Mouse (Mus musculus): ENCODE data around the gene Rab44. TPM values are rescaled to one million over a fixed set of nuclear protein-coding genes. Genes with fewer than 3 reads are reported as not detected.

The Rab44 gene
- polyA plus RNA-seq, 1 experiment from 2014 or later: 5.1 TPM

DNA sequence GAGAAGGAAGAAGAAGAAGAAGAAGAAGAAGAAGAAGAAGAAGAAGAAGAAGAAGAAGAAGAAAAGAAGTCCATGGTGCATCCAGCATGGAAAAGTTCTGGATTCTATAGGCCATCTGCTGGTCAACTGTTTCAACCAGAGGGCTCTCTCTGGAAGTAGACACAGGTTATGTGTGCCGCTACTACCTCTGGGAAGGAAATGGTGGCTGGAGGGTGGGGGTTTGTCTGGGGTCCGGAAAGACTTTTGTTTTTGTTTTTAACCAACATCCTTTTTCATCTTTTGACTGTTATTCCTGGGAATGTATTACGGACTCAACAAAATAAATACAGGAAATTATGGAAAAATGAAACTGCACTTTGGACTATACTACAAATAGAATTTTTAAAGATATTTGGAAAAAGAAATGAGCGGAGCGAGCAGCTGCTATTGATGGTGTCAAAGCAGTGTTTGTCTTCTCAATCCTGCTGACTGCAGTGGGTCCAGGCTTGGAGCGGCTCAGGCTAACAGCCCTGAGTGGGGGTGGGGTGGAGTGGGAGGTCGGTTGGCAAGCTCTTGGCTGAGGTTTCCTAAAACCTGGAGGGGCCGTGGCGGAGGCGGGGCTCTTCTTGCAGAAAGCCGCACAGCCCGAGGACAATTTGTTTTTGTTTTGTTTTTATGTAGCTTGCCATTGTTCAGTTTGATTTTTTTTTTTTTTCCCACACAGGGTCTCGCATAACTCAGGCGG is 36.0 kb upstream of the Rab44 start:
- H3K4me1 ChIP-seq: peaks cover 34% of the 10 kb centered on the region
- peak overlapping the region; percentile 60 for H3K27ac ChIP-seq
- WGBS: 18% methylated on average over 14 of the region's 14 CpGs
- H3K36me3 ChIP-seq: no peaks in the 10 kb centered on the region
- H3K4me3 ChIP-seq: peak overlapping the region; percentile 27
- H3K27me3 ChIP-seq: peaks cover 18% of the 10 kb centered on the region
- H3K4me2 ChIP-seq: peak overlapping the region; percentile 43
- no peaks in the 10 kb centered on the region for H3K9me3 ChIP-seq
- no peak overlapping the region for H3K9ac ChIP-seq
- no peak for ATAC-seq (ENCODE audit: insufficient number of reproducible peaks, low FRiP score, low TSS enrichment, low read depth)

DNA sequence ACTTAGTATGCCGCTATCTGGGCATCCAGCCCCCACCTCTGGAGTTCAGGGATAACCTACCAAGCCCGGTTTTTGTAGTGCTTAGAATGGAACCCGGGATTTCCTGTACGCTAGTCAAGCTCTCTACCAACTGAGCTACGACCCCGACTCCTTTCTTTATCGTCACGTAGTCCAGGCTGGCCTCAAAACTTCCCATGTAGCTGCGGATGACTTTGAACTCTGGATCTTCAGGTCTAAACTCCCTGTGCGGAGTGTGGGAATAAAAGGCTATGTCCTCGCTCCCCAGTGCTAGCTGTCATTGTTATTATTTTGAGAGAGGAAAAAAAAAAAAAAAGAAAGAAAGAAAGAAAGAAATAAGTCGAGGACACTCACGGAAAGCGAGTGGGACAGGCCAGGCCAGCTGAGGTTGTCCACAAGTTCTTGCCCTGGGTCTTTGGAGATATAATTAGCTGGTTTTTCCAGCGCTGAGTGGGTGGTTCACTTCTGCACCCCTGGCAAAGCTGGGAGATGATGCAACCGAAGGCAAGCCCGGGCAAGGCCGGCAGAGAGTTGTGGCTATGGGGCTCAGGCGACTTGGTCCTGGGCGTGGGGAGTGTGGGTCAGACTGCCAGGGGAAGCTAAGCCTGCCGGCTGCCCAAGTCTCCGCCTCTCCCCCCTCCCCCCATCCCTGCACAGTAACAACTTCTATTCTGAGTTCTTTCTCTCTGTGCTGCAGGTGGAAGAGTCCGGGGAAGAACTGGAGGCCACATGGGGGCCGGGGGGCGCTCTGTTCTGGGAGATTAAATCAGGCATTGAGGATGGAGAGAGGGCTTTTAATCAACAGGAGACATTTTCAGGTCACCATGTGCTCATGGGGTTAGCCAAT is 35.2 kb upstream of the Rab44 start:
- Histone ChIP-seq H3K4me1 (peaks cover 30% of the 10 kb centered on the region), H3K27ac (peak overlapping the region; percentile 60), H3K27me3 (peaks cover 18% of the 10 kb centered on the region), H3K4me3 (peak overlapping the region; percentile 27), H3K9me3 (no peaks in the 10 kb centered on the region), H3K9ac (no peak overlapping the region), H3K4me2 (peak overlapping the region; percentile 43), H3K36me3 (no peaks in the 10 kb centered on the region)
- no peak for ATAC-seq (ENCODE audit: insufficient number of reproducible peaks, low FRiP score, low TSS enrichment, low read depth)
- WGBS: 11% methylated on average over 25 of the region's 25 CpGs

DNA sequence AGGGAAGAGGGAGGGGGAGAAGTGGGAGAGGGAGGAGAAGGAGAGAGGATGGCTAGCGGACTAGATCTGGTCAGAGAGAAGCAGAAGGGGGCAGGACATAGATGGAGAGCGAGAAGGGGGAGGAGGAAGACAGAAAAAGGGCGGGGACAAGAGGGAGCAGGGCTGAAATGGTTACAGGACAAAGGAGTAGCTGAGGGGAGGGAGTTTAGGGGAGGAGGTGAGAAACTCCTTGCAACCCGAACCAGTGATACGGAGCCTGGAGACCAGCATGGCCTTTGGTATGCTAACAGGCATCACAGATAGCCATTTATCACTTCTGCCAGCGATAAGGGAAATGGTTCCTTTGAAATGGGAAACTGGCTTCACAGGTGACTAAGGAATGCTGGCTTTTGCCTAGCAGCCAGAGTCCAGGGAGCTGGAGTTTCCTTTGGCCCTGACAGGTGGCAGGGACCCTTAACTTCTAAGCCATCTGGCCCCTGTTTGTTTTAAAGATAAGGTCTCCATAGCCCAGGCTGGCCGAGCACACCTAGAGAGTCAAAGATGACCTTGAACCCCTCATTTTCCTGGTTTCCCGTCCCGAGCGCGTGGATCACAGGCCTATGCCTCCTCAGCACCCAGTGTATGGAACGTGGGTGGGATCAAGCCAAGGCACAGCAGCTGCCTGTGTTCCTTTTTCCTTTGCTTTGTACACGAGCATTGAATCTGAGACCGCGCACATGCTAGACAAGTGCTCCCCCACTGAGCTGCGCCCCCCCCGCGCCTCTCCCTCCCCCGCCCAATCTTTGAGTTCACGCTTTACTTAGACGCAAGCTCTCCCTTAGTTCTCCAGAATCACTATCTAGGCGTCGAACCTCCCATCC is 33.0 kb upstream of the Rab44 start:
- Histone ChIP-seq H3K4me3 (no peak overlapping the region), H3K27ac (no peak overlapping the region), H3K9ac (0 out of 2 replicates have a peak overlapping the region, but pooled peaks have one; percentile 7), H3K27me3 (peaks cover 18% of the 10 kb centered on the region), H3K4me1 (peaks cover 30% of the 10 kb centered on the region), H3K4me2 (peak overlapping the region; percentile 35), H3K36me3 (no peaks in the 10 kb centered on the region), H3K9me3 (no peaks in the 10 kb centered on the region)
- no peak for ATAC-seq (ENCODE audit: insufficient number of reproducible peaks, low FRiP score, low TSS enrichment, low read depth)
- WGBS: 7% methylated on average over 22 of the region's 23 CpGs

DNA sequence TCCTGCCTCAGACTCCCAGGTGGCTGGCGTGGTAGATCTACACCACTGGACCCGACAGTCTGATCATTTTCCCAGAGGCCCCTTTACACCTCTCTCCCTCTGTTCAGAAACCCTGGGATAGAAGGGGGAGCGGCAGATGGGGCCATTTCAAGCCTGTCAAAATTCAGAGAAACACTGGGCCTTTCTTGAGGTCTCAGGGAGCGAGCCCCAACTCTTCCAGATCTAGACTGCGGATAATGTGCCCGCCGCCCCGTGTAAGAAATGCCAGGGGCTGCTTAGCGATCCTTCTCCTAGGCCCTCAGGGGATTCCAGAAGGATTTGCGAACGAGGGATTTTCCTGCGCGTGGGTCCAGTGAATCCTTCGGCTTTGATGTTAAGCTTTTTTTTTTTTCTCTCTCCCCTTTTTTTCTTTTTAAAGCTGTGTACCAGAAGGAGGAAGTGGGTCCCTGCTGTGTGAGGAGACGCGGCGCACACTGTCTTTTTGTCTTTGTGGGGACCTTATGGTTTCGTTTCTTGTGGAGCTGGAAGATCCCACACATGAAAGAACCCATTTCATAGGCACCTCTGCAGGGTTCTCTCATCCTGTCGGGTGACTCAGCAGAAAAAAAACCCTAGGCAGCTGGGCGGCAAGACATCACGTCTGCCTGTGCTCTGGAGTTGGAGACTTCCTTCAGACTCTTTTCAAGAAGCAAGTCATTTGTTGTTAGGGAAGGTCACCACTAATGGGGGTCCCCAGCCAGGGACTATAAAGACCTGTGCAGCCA is 32.1 kb upstream of the Rab44 start:
- H3K4me3 ChIP-seq: peak overlapping the region; percentile 10; the same call in 1 of the 2 replicates
- no peak for ATAC-seq (ENCODE audit: insufficient number of reproducible peaks, low FRiP score, low TSS enrichment, low read depth)
- WGBS: 6% methylated on average over 21 of the region's 21 CpGs
- H3K27me3 ChIP-seq: peaks cover 18% of the 10 kb centered on the region
- H3K4me2 ChIP-seq: peak overlapping the region; percentile 35
- no peaks in the 10 kb centered on the region for H3K36me3 ChIP-seq
- H3K4me1 ChIP-seq: peaks cover 30% of the 10 kb centered on the region
- no peak overlapping the region for H3K9ac ChIP-seq
- H3K9me3 ChIP-seq: no peaks in the 10 kb centered on the region
- peak overlapping the region; percentile 38; the same call in 1 of the 2 replicates for H3K27ac ChIP-seq

DNA sequence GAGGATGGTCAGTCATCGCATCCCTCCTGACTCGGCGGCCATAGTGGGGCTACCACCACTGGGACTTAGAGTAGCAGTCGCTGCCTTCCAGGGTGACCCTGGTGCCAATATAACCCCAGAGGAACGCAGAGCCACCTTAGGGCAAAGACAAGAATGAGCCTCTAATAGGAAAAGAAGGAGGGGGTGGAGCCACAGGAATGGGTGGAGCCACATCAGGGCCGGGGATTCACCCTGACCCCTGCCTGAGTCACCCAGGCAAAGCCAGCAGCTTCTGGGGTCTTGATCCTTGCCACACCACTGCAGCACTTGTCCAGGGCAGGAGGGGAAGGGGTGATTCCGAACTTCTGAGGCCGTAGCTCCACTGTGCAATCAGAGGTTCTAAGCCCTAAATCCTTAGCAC is 30.4 kb upstream of the Rab44 start:
- WGBS: 90% methylated on average over 8 of the region's 8 CpGs
- H3K4me2 ChIP-seq: no peak overlapping the region
- peaks cover 18% of the 10 kb centered on the region for H3K27me3 ChIP-seq
- H3K9ac ChIP-seq: no peak overlapping the region
- H3K27ac ChIP-seq: no peak overlapping the region
- no peak overlapping the region for H3K4me3 ChIP-seq
- peaks cover 24% of the 10 kb centered on the region for H3K4me1 ChIP-seq
- no peaks in the 10 kb centered on the region for H3K36me3 ChIP-seq
- no peak for ATAC-seq (ENCODE audit: insufficient number of reproducible peaks, low FRiP score, low TSS enrichment, low read depth)
- no peaks in the 10 kb centered on the region for H3K9me3 ChIP-seq

DNA sequence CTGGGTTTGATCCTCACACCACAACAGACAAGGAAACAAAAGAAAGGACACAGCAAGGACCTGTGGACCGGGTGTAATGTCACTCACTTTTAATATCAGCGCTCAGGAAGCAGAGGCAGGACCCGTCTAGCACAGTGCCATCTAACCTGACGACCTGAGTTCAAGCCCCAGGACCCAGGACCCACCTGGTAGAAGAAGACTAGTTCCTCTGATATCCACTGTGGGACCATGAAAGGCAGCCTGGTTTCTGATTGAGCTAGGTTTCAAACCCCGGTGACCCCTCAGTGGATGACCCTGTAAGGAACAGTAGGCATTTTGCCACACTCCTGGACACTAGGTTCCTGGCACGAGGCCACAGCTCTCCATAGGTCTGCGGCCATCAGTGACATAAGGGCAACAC is 29.3 kb upstream of the Rab44 start:
- Histone ChIP-seq H3K4me3 (no peak overlapping the region), H3K4me1 (peaks cover 17% of the 10 kb centered on the region), H3K9ac (no peak overlapping the region), H3K9me3 (no peaks in the 10 kb centered on the region), H3K36me3 (no peaks in the 10 kb centered on the region), H3K27ac (no peak overlapping the region), H3K27me3 (peaks cover 18% of the 10 kb centered on the region), H3K4me2 (no peak overlapping the region)
- no peak for ATAC-seq (ENCODE audit: insufficient number of reproducible peaks, low FRiP score, low TSS enrichment, low read depth)
- WGBS: 86% methylated on average over 7 of the region's 7 CpGs

DNA sequence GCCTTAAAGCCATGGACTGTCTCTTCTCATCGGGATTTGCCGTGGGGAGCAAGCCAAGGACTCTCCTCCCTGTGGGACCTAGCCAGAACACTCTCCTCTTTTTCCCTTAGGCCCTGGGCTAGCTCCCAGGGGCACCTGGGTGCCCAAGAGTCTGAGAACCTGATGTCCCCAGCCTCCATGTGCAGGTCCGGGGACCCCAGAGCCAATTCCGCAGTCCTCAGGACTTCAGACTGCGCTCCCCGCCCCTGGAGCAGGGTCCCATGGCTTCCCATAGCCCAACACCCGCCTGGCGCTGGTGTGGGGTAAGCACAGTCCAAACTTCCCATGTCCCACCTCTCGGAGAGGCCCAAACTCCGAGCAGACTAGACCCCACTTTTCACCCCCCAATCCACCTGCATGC is 28.7 kb upstream of the Rab44 start:
- H3K4me3 ChIP-seq: no peak overlapping the region
- no peak overlapping the region for H3K27ac ChIP-seq
- no peak for ATAC-seq (ENCODE audit: insufficient number of reproducible peaks, low FRiP score, low TSS enrichment, low read depth)
- 74% methylated on average over 10 of the region's 10 CpGs for WGBS
- H3K4me2 ChIP-seq: no peak overlapping the region
- H3K9ac ChIP-seq: no peak overlapping the region
- H3K36me3 ChIP-seq: no peaks in the 10 kb centered on the region
- peaks cover 17% of the 10 kb centered on the region for H3K4me1 ChIP-seq
- H3K27me3 ChIP-seq: peaks cover 18% of the 10 kb centered on the region
- H3K9me3 ChIP-seq: no peaks in the 10 kb centered on the region

DNA sequence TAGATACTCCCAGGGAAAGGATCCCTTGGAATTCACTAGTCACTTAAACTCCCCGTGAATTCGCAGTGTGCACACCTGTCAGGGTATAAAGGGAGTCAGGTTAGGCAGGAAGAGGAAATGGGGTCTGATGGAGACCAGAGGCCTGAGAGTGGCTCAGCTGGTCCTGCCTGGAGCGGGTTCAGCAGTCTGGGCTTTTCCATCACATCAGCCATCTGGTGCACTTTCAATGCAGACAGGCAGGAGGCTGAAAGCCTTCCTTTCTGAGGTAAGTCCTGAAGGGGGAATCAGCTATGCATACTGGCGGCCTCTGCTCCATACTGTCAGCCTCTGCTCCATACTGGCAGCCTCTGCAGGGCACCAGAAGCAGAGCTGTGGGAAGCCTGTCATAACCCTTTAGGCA is 27.0 kb upstream of the Rab44 start:
- no peak overlapping the region for H3K4me2 ChIP-seq
- H3K27ac ChIP-seq: no peak overlapping the region
- H3K4me1 ChIP-seq: peaks cover 4% of the 10 kb centered on the region; the same call in 1 of the 2 replicates
- H3K36me3 ChIP-seq: no peaks in the 10 kb centered on the region
- WGBS: 62% methylated on average over 4 of the region's 4 CpGs
- no peak overlapping the region for H3K9ac ChIP-seq
- H3K27me3 ChIP-seq: peaks cover 7% of the 10 kb centered on the region
- ATAC-seq (ENCODE audit: insufficient number of reproducible peaks, low FRiP score, low TSS enrichment, low read depth): no peak
- H3K9me3 ChIP-seq: no peaks in the 10 kb centered on the region
- no peak overlapping the region for H3K4me3 ChIP-seq

DNA sequence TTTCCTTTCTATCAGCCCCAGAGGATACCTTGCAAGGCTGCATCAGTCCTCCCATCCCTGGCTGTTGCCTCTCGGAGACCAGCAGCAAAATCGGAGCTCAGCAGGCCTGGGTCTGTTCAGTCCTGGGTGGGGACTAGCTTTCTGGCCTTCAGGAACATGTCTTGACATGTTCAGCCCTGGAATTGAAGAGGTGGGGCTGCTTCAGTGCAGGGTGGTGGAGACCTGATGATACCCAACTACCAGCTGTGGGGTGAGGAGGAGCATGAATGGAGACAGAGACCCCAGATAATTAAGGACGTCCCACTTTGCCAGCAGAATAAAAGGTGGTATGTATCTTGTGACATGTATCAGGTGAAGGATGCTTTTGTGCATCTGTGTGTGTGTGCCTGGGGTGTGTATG is 23.2 kb upstream of the Rab44 start, which contains the start of gene Cdkn1a:
Gene Cdkn1a, plus strand, starts transcription at position 201 of the 400 bp plus-strand sequence.
- no peak within 1 kb of the TSS for H3K27ac ChIP-seq
- H3K36me3 ChIP-seq: no peaks in the 10 kb centered on the region
- H3K4me2 ChIP-seq: no peak within 1 kb of the TSS
- 67% methylated on average over 3 of the region's 3 CpGs for WGBS
- H3K4me3 ChIP-seq: no peak within 1 kb of the TSS
- H3K4me1 ChIP-seq: peaks cover 22% of the 10 kb centered on the region
- H3K9ac ChIP-seq: no peak within 1 kb of the TSS
- peaks cover 29% of the 10 kb centered on the region for H3K27me3 ChIP-seq
- no peak for ATAC-seq (ENCODE audit: insufficient number of reproducible peaks, low FRiP score, low TSS enrichment, low read depth)
- H3K9me3 ChIP-seq: no peaks in the 10 kb centered on the region

DNA sequence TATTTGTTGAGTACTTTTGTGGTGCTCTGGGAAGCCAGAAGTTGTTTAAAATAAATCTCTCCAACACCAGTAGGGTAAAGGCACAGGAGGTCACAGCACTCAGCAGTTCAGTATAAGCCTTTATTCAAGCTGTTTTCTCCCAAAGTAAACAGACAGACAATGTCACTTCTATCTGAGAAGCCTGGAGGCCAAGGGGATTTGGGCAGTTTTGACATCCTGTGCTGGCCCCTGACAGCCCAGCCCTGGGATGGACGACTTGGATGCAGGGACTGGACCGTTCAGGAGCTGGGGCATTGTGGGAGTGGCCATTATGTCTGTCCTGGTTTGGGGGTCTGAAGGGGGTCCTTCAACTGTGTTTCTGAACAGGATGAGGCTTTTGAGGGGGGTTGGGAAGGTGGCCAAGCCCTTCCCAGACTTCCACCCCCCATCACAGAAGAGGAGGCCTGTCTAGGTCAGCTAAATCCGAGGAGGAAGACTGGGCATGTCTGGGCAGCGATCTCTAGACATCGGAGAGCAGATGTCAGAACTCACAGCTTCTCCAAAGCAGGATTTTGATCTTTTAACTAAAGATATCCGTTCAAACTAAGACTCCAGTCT is 22.5 kb upstream of the Rab44 start:
- WGBS: 37% methylated on average over 6 of the region's 6 CpGs
- H3K27me3 ChIP-seq: peaks cover 29% of the 10 kb centered on the region
- no peak overlapping the region for H3K9ac ChIP-seq
- no peak overlapping the region for H3K4me2 ChIP-seq
- no peaks in the 10 kb centered on the region for H3K36me3 ChIP-seq
- no peak for ATAC-seq (ENCODE audit: insufficient number of reproducible peaks, low FRiP score, low TSS enrichment, low read depth)
- no peak overlapping the region for H3K27ac ChIP-seq
- no peak overlapping the region for H3K4me3 ChIP-seq
- peaks cover 22% of the 10 kb centered on the region for H3K4me1 ChIP-seq
- no peaks in the 10 kb centered on the region for H3K9me3 ChIP-seq

DNA sequence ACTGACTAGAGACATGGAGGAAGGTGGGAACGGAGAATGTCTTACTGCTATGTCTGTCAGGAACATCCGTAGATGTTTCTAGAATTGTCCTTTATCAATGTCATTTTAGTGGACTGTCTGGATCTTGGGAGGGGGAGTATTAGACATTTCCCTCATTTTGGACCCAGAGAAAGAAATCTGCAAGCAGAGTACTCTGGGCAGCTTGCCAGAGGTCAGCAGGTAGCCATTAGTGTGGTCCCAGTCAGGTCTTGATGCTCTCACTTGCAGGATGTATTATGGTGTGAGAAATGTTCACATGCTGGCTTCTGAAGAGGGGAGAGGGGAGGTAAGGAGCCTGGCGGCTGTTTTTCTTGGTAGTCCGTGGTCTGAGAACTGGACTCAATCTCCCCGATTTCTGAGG is 21.4 kb upstream of the Rab44 start:
- H3K27ac ChIP-seq: no peak overlapping the region
- H3K4me2 ChIP-seq: no peak overlapping the region
- H3K36me3 ChIP-seq: no peaks in the 10 kb centered on the region
- H3K9ac ChIP-seq: no peak overlapping the region
- H3K4me1 ChIP-seq: peaks cover 29% of the 10 kb centered on the region
- H3K9me3 ChIP-seq: no peaks in the 10 kb centered on the region
- peaks cover 29% of the 10 kb centered on the region for H3K27me3 ChIP-seq
- no peak overlapping the region for H3K4me3 ChIP-seq
- WGBS: 50% methylated on average over 5 of the region's 5 CpGs
- ATAC-seq (ENCODE audit: insufficient number of reproducible peaks, low FRiP score, low TSS enrichment, low read depth): no peak

Data from limb, embryonic 15.5 days (tissue).